Mouse (Mus musculus) MEL (cell line): Measurements from ENCODE around the gene B3galnt2. TPM values are rescaled to one million over a fixed set of nuclear protein-coding genes. Genes with fewer than 3 reads are reported as not detected.
A peak's percentile ranks its signal among the peaks of the same experiment; 100 is the strongest.

Experiments
- DNase-seq: peaks from one replicate; pipeline ENCODE4 v3.0.0; 2011; ENCODE audit warnings: low read depth, low spot score
- H3K27ac ChIP-seq: 2 replicates; pipeline ENCODE4 v1.5.1; 2012; ENCODE audit warnings: low read depth, mild to moderate bottlenecking, control low read depth, low read length, moderate library complexity; ENCODE audit not compliant: control insufficient read depth
- H3K27me3 ChIP-seq, 2 experiments: fragments of 150-350 bp in 1 of 2; sonication (generic) in 1 of 2; 2 replicates each; pipeline ENCODE4 v1.6.1; 2012; ENCODE audit warnings: low read length in 2 of 2, mild to moderate bottlenecking in 2 of 2, improper control_type of control experiment in 1 of 2, moderate library complexity in 1 of 2; ENCODE audit not compliant: insufficient read depth in 2 of 2, control insufficient read depth in 1 of 2
- H3K36me3 ChIP-seq, 2 experiments: 2 replicates each; pipeline ENCODE4 v1.6.1; 2012 to 2014; ENCODE audit warnings: low read length in 2 of 2, improper control_type of control experiment in 1 of 2, inconsistent platforms in 1 of 2, mild to moderate bottlenecking in 1 of 2; ENCODE audit not compliant: insufficient read depth in 2 of 2, control insufficient read depth in 1 of 2
- H3K4me1 ChIP-seq, 2 experiments: fragments of 150-350 bp in 1 of 2; sonication (generic) in 1 of 2; 2 replicates each; pipeline ENCODE4 v1.6.1; 2012; ENCODE audit warnings: low read length in 2 of 2, improper control_type of control experiment in 1 of 2, mild to moderate bottlenecking in 1 of 2; ENCODE audit not compliant: insufficient read depth in 2 of 2, control insufficient read depth in 1 of 2
- H3K4me3 ChIP-seq, 2 experiments: fragments of 150-350 bp in 1 of 2; sonication (generic) in 1 of 2; 2 replicates each; pipeline ENCODE4 v1.5.1; 2012; ENCODE audit warnings: low read depth in 2 of 2, low read length in 2 of 2, mild to moderate bottlenecking in 2 of 2, moderate library complexity in 2 of 2, control low read depth in 1 of 2, improper control_type of control experiment in 1 of 2; ENCODE audit not compliant: control insufficient read depth in 1 of 2, insufficient read depth in 1 of 2
- H3K79me2 ChIP-seq: 2 replicates; pipeline ENCODE4 v1.6.1; 2012; ENCODE audit warnings: mild to moderate bottlenecking, low read length, moderate library complexity; ENCODE audit not compliant: control insufficient read depth, poor library complexity, insufficient read depth
- H3K9ac ChIP-seq: 2 replicates; pipeline ENCODE4 v1.6.1; 2012; ENCODE audit warnings: low read depth, mild to moderate bottlenecking, control low read depth, low read length, moderate library complexity; ENCODE audit not compliant: control insufficient read depth, poor library complexity, severe bottlenecking
- H3K9me3 ChIP-seq: fragments of 150-350 bp; sonication (generic); replicated peaks from 2 replicates; pipeline ENCODE4 v1.6.1; 2012; ENCODE audit warnings: mild to moderate bottlenecking, low read length, improper control_type of control experiment, moderate library complexity; ENCODE audit not compliant: insufficient read depth
- BHLHE40 ChIP-seq: IDR thresholded peaks from 2 replicates; pipeline ENCODE4 v1.6.1; 2012; ENCODE audit warnings: low read depth, mild to moderate bottlenecking, inconsistent platforms, low read length, improper control_type of control experiment, borderline replicate concordance
- CHD1 ChIP-seq: IDR thresholded peaks from 2 replicates; pipeline ENCODE4 v1.6.1; 2012; ENCODE audit warnings: low read depth, mild to moderate bottlenecking, inconsistent platforms, low read length, improper control_type of control experiment
- CHD2 ChIP-seq: IDR thresholded peaks from 2 replicates; pipeline ENCODE4 v1.6.1; 2011; ENCODE audit warnings: low read length, improper control_type of control experiment
- CTCF ChIP-seq, 3 experiments: IDR thresholded peaks in 2 of 3; conservative IDR thresholded peaks in 1 of 3; 2 replicates each; pipeline ENCODE4 v1.5.1; 2011 to 2012; ENCODE audit warnings: low read length in 3 of 3, low read depth in 2 of 3, mild to moderate bottlenecking in 2 of 3, improper control_type of control experiment in 1 of 3, inconsistent platforms in 1 of 3, mixed read lengths in 1 of 3, moderate library complexity in 1 of 3; ENCODE audit not compliant: control insufficient read depth in 1 of 3, insufficient read depth in 1 of 3, poor library complexity in 1 of 3, severe bottlenecking in 1 of 3
- E2F4 ChIP-seq: IDR thresholded peaks from 2 replicates; pipeline ENCODE4 v1.6.1; 2011; ENCODE audit warnings: low read depth, low read length, improper control_type of control experiment, borderline replicate concordance
- ELF1 ChIP-seq: IDR thresholded peaks from 2 replicates; pipeline ENCODE4 v1.6.1; 2014; ENCODE audit warnings: low read depth, mild to moderate bottlenecking, inconsistent platforms, low read length, improper control_type of control experiment, moderate library complexity
- ETS1 ChIP-seq: IDR thresholded peaks from 2 replicates; pipeline ENCODE4 v1.6.1; 2012; ENCODE audit warnings: low read depth, mild to moderate bottlenecking, inconsistent platforms, low read length, improper control_type of control experiment, moderate library complexity
- JUND ChIP-seq: IDR thresholded peaks from 2 replicates; pipeline ENCODE4 v1.6.1; 2011; ENCODE audit warnings: low read depth, mild to moderate bottlenecking, improper control_type of control experiment, low read length
- KAT2A ChIP-seq: conservative IDR thresholded peaks from 2 replicates; pipeline ENCODE4 v1.6.1; 2012; ENCODE audit warnings: low read depth, low read length, improper control_type of control experiment, inconsistent platforms
- MAFK ChIP-seq: IDR thresholded peaks from 2 replicates; pipeline ENCODE4 v1.6.1; 2011; ENCODE audit warnings: low read depth, mild to moderate bottlenecking, low read length, improper control_type of control experiment, borderline replicate concordance
- MAX ChIP-seq: IDR thresholded peaks from 2 replicates; pipeline ENCODE4 v1.6.1; 2011; ENCODE audit warnings: low read length, improper control_type of control experiment
- MAZ ChIP-seq: IDR thresholded peaks from 2 replicates; pipeline ENCODE4 v1.6.1; 2012; ENCODE audit warnings: low read depth, mild to moderate bottlenecking, inconsistent platforms, low read length, improper control_type of control experiment
- MEF2A ChIP-seq: IDR thresholded peaks from 2 replicates; pipeline ENCODE4 v1.6.1; 2014; ENCODE audit warnings: low read depth, mild to moderate bottlenecking, inconsistent platforms, low read length, improper control_type of control experiment; ENCODE audit not compliant: poor library complexity, insufficient replicate concordance, severe bottlenecking; ENCODE audit errors: extremely low read depth
- MYB ChIP-seq: IDR thresholded peaks from 2 replicates; pipeline ENCODE4 v1.6.1; 2011; ENCODE audit warnings: mild to moderate bottlenecking, low read depth, low read length, improper control_type of control experiment
- MYC ChIP-seq: IDR thresholded peaks from 2 replicates; pipeline ENCODE4 v1.6.1; 2011; ENCODE audit warnings: low read depth, mild to moderate bottlenecking, low read length, improper control_type of control experiment, moderate library complexity
- NELFE ChIP-seq: IDR thresholded peaks from 2 replicates; pipeline ENCODE4 v1.6.1; 2011; ENCODE audit warnings: low read depth, low read length, improper control_type of control experiment
- POLR2AphosphoS2 ChIP-seq: IDR thresholded peaks from 2 replicates; pipeline ENCODE4 v1.6.1; 2011; ENCODE audit warnings: low read length, improper control_type of control experiment
- RAD21 ChIP-seq: IDR thresholded peaks from 2 replicates; pipeline ENCODE4 v1.6.1; 2011; ENCODE audit warnings: mild to moderate bottlenecking, low read depth, low read length, improper control_type of control experiment
- RCOR1 ChIP-seq: IDR thresholded peaks from 2 replicates; pipeline ENCODE4 v1.6.1; 2012; ENCODE audit warnings: low read depth, mild to moderate bottlenecking, inconsistent platforms, low read length, improper control_type of control experiment
- SIN3A ChIP-seq: IDR thresholded peaks from 2 replicates; pipeline ENCODE4 v1.6.1; 2012; ENCODE audit warnings: low read length, improper control_type of control experiment, inconsistent platforms
- SMC3 ChIP-seq: IDR thresholded peaks from 2 replicates; pipeline ENCODE4 v1.6.1; 2011; ENCODE audit warnings: low read depth, low read length, improper control_type of control experiment
- TBP ChIP-seq: IDR thresholded peaks from 2 replicates; pipeline ENCODE4 v1.8.0; 2011; ENCODE audit warnings: low read depth, low read length, improper control_type of control experiment
- TCF12 ChIP-seq: IDR thresholded peaks from 2 replicates; pipeline ENCODE4 v1.6.1; 2014; ENCODE audit warnings: low read depth, mild to moderate bottlenecking, inconsistent platforms, low read length, improper control_type of control experiment, moderate library complexity
- USF1 ChIP-seq: IDR thresholded peaks from 2 replicates; pipeline ENCODE4 v1.6.1; 2014; ENCODE audit warnings: low read depth, mild to moderate bottlenecking, inconsistent platforms, low read length, improper control_type of control experiment, moderate library complexity
- ZC3H11A ChIP-seq: IDR thresholded peaks from 2 replicates; pipeline ENCODE4 v1.6.1; 2012; ENCODE audit warnings: low read depth, mild to moderate bottlenecking, inconsistent platforms, low read length, improper control_type of control experiment
- ZKSCAN1 ChIP-seq: IDR thresholded peaks from 2 replicates; pipeline ENCODE4 v1.6.1; 2012; ENCODE audit warnings: low read depth, mild to moderate bottlenecking, inconsistent platforms, low read length, improper control_type of control experiment, moderate library complexity
- ZMIZ1 ChIP-seq: IDR thresholded peaks from 2 replicates; pipeline ENCODE4 v1.6.1; 2012; ENCODE audit warnings: low read depth, mild to moderate bottlenecking, inconsistent platforms, low read length, improper control_type of control experiment, moderate library complexity
- ZNF384 ChIP-seq: IDR thresholded peaks from 2 replicates; pipeline ENCODE4 v1.6.1; 2012; ENCODE audit warnings: low read depth, mild to moderate bottlenecking, inconsistent platforms, low read length, improper control_type of control experiment
- polyA plus RNA-seq, 2 experiments: library from polyadenylated mRNA; stranded (reverse) in 1 of 2; unstranded in 1 of 2; fragments of >175 nt in 1 of 2; fragments of >200 nt in 1 of 2; gene quantifications; 2 replicates each; pipeline versions ENCODE4 v1.2.1 to v1.2.4; 2012; ENCODE audit warnings: low replicate concordance in 2 of 2, low read depth in 1 of 2; ENCODE audit not compliant: insufficient read length in 2 of 2, insufficient read depth in 1 of 2, missing spikeins in 1 of 2
- total RNA-seq: library from RNA; depleted of rRNA; stranded (reverse); fragments of 300-350 nt; gene quantifications from 2 replicates; pipeline ENCODE4 v1.2.3, GENCODE M21; 2012

B3galnt2 gene
- total and polyA plus RNA-seq, 3 experiments: 61.7 to 73.8 TPM; not detected in 1

DNA sequence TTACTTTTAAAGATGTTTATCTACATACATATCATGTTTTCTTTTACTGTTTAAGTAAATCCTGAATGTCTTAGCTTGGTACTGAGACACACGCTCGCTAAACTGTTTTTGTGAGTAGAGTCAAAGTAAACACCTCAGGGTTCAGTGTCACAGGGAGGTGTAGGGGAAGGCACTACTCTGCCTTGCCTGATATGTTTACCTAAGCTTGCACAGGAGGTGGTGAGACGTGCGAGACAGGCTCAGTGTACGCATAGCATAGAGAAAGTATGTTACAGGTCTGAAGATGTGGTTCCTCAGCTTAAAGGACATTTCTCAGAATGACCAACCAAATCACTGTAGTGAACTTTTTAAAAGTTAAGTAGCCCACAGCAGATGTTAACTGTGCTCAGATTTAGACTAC is 43.2 kb downstream of the B3galnt2 start (continued):
- TF ChIP-seq TCF12 (no peak), RCOR1 (no peak)

DNA sequence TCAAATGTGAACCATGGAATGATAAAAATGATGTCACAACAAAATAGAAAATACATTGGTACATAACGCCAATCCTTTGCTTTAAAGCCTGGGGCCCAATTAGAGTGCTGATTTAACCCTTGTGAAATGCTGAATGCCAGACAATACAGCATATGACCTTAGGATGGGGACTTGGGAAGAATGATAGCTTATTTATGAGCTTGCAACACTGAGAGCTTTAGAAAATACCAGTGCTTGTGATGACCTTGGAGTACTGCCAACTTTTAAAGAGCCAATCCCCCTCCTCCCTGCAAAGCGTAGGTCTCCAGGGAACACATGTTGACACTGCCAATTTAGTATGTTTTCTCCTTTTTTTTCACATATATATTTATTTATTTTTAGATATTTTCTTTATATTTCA is 48.4 kb downstream of the B3galnt2 start:
- Histone ChIP-seq H3K27ac (no peak overlapping the region), H3K79me2 (no peaks in the 10 kb centered on the region), H3K27me3 (no peaks in the 10 kb centered on the region), H3K9me3 (no peaks in the 10 kb centered on the region), H3K36me3 (peaks cover 0 to 50% of the 10 kb centered on the region in 2 experiments; a peak in 3 of 4 replicates), H3K4me1 (no peaks in the 10 kb centered on the region), H3K9ac (no peak overlapping the region), H3K4me3 (no peak overlapping the region)
- TF ChIP-seq ZKSCAN1: no peak
- no peak for TF ChIP-seq MAX
- TF ChIP-seq MYB: no peak
- TF ChIP-seq POLR2AphosphoS2: peak; percentile 16; the same call in 1 of the 2 replicates
- TF ChIP-seq ZNF384: no peak
- TF ChIP-seq JUND: no peak
- TF ChIP-seq USF1: no peak
- TF ChIP-seq ETS1: no peak
- no peak for DNase-seq

DNA sequence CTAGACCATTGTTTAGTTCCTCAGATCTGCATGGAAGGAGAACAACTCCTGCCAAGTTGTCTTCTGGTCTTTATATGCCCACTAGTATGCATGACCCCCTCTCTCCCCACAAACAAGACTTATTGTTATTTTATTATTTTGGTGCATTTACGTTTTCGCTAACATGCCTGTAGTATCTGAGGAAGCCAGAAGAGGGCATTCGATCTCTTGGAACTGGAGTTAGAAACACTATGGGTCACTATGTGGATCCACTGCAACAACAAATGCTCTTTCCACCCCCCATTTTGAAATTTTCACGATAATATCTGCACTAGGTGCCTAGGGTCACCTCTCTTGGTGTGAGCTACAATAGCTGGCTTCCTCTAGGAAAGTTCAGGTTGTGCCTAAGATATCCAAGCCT is 49.8 kb downstream of the B3galnt2 start:
- no peak overlapping the region for H3K4me3 ChIP-seq
- no peaks in the 10 kb centered on the region for H3K79me2 ChIP-seq
- H3K36me3 ChIP-seq: peaks cover 0 to 44% of the 10 kb centered on the region in 2 experiments; a peak in 3 of 4 replicates
- no peaks in the 10 kb centered on the region for H3K27me3 ChIP-seq
- H3K4me1 ChIP-seq: no peaks in the 10 kb centered on the region
- no peak overlapping the region for H3K27ac ChIP-seq
- no peaks in the 10 kb centered on the region for H3K9me3 ChIP-seq
- DNase-seq: peak; percentile 39
- TF ChIP-seq ELF1 (no peak), ZC3H11A (peak; percentile 53), ETS1 (no peak), ZNF384 (no peak), MAFK (no peak), KAT2A (no peak), JUND (no peak), E2F4 (no peak), NELFE (no peak), TCF12 (no peak), ZMIZ1 (no peak), BHLHE40 (no peak), CHD1 (no peak), MYB (no peak), SIN3A (no peak), RCOR1 (no peak), RAD21 (peak; percentile 48), MAX (no peak), CHD2 (no peak), TBP (no peak), MAZ (no peak), USF1 (no peak), MEF2A (no peak), CTCF (IDR thresholded peaks at IDR 0.05 in 2 of 3, conservative IDR thresholded peaks at IDR 0.05 in 1 of 3; ENCODE audit: control insufficient read depth in 1 of 3, insufficient read depth in 1 of 3, low read depth in 2 of 3, low read length in 3 of 3, poor library complexity in 1 of 3, severe bottlenecking in 1 of 3) (peak in 2 of 3 experiments; percentile 22 to 39; a peak in 2 of 6 replicates), MYC (no peak), SMC3 (peak; percentile 48)
- no peak overlapping the region for H3K9ac ChIP-seq
